Mouse (Mus musculus) adrenal gland, postnatal 4 days (tissue): Measurements from ENCODE around the gene LTO1. TPM values are rescaled to one million over a fixed set of nuclear protein-coding genes. Genes with fewer than 3 reads are reported as not detected.

Source experiments
- DNase-seq, 2 experiments: peaks; one replicate each; pipeline ENCODE4 v3.0.0; 2021 to 2022; ENCODE audit warnings: low spot score in 2 of 2, mixed read lengths in 2 of 2
- total RNA-seq, 2 experiments: library from RNA; stranded (reverse); gene quantifications; 2 replicates each; pipeline ENCODE4 v1.2.3; 2021

The LTO1 gene
- total RNA-seq, 2 experiments from 2014 or later: 27.6 to 32.9 TPM

GRCm38 (mm10) chr7:144938661-144939343, 23.9 kb downstream of the LTO1 start:
- DNase-seq: no peak

- DNase-seq: peak in 1 of 2 experiments; percentile 41
These were observed 24.6 kb downstream of the LTO1 start, which contains the start of gene Ccnd1 for GRCm38 (mm10) chr7:144939344-144940002. Gene Ccnd1 (minus strand): TSS chr7:144939925.

GRCm38 (mm10) chr7:144940003-144940571, 25.2 kb downstream of the LTO1 start:
- DNase-seq: no peak

GRCm38 (mm10) chr7:144940585-144940984, 25.7 kb downstream of the LTO1 start:
- no peak for DNase-seq

DNA sequence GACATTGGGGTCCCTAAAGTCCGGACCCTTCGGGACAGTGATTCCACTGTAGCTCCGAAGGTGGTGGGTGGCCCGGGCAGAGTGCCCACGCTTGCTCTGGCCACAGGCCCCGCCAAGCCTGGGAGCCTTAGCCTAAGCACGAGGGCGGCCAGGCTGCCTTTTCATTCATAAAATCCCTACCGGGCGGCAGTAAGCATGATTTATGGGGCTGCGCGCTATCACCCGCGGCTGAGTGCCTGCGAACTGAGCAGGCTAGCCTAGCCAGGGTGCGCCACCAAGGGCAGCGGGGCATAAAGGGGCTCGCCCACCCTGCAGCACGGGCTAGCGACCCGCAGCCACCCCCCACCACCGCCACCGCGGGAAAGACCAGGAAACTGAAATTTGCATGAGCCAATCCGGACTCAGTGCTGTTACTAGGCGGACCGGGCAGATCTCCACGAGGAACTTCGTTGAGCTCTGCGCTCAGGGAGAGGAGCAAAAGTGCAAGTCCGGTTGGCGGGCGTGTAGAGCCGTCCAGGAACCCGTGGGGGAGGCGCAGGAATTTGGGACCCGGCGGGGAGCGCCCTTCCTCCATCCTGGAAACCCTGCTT, 26.4 kb downstream of the LTO1 start:
- DNase-seq: peak; percentile 50 to 83

GRCm38 (mm10) chr7:144942071-144942743, 27.3 kb downstream of the LTO1 start:
- no peak for DNase-seq

GRCm38 (mm10) chr7:144942744-144943135, 27.8 kb downstream of the LTO1 start:
- DNase-seq: no peak

DNA sequence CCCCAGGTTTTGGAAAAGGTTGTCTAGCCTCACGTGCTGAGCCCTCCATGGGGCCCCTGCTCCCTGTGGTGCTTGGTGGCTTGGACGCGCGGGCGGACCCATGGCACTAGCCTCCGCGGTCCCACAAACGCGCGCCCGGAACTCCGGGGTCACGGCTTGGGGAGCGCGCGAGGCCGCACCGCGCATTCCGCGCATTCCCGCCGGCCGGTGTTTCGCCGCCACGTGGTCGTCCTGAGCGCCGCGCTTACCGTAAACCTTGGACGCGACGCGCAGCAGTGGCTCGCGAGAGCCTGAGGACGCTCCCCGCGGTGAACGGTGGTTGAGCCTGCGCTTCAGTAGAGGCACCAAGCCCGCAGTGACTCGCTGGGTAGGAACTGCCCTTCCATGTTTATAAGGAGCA, 28.4 kb downstream of the LTO1 start:
- no peak for DNase-seq

DNA sequence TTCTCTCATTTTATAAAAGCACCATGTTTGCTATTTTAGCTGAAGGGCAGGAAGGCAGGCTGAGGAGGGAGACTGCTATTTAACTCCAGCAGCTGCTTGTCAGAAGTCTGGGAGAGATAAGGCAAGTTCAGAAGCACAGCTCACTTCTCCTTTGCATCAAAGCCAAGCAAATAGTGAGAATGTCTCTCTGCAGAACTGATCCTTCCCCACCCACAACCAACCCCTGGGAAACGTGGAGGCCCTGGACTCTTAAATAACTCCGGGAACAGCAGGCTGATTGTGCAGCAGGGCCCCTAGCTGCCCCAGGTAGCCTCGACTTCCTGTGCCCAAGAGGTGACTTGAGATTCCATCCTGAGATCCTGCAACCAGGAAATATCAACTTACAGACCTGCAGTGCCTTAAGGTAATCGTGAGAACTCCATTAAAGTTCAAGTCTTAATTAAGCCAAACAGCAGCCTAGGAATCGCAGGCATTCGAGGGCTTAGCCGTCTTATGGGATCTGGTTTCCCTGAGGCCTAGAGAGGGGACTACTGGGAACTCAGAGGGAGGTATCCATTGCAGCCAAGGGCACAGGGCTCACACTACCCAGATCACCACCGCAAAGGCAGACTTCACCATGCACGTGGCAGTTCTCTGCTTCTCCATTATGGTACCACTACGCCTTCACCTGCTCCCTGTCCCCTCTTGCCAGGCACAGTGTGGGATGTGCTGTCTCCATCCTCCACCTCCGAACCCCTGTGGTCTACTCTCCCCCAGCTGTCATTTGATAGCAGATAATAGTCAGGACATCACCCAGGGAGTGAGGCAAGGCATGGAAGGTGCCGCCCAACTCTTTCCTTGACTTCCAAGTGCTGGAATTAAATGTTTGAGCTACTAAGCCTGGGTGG, 43.9 kb downstream of the LTO1 start:
- no peak for DNase-seq

GRCm38 (mm10) chr7:144963911-144964310, 49.0 kb downstream of the LTO1 start:
- DNase-seq: no peak

- DNase-seq: no peak
These were observed 49.4 kb downstream of the LTO1 start for GRCm38 (mm10) chr7:144964316-144964715.

DNA sequence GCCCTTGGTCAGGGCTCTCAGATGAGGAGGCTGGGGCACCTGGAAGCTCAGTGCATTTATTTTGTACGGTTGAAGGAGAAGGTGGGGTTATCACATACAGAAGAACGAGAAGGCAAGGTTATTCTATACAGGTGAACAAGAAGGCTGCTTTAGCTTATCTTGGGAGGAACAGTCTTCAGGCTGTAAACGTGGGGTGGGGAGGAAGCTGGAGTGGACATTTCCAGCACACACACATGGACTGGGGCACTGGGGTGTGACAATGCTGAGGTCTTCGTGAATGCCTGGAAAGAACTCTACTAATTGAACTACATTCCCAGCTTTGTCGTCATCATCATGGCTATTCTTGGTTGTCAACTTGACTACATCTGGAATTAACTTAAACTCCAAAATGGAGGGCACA, 51.0 kb downstream of the LTO1 start:
- no peak for DNase-seq

DNA sequence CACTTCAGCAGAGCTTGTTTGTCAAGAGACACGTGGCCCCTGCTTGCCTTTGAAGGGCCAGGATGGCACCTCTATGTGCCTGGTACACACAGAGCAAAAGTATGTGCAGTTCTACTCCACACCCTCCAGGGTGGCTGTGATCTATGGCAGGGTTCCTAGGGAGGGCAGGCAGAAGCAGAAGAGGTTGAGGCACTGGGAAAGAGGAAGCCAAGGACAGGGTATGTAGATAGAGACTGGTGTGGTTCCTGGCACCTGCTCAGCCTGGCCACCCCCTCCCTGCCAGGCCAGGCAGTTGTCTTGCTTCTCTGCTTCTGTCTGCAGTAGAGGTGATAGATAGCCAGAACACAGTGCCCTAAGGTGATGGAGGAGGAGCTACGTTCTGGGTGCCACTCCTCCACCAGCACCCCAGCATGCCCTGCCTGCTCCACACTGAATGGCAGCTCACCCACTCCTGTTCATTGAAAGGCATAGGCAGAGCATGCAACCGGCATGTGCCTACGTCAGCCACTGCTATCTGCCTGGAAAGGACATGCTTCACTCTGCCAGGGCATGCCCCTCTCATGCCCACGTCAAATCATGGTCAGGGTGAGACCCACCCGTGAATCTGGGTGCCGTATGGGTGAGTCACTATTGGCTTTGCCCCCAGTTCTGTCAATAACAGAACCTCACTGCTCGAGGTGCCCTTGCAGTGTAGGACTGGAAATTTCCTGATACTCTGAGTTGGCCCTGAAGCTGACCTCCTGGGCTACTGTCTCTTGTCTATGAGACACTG, 56.3 kb downstream of the LTO1 start:
- DNase-seq: no peak

- no peak for DNase-seq
These were observed 56.9 kb downstream of the LTO1 start for GRCm38 (mm10) chr7:144971769-144972168.

GRCm38 (mm10) chr7:144973461-144973860, 58.6 kb downstream of the LTO1 start:
- DNase-seq: no peak

DNA sequence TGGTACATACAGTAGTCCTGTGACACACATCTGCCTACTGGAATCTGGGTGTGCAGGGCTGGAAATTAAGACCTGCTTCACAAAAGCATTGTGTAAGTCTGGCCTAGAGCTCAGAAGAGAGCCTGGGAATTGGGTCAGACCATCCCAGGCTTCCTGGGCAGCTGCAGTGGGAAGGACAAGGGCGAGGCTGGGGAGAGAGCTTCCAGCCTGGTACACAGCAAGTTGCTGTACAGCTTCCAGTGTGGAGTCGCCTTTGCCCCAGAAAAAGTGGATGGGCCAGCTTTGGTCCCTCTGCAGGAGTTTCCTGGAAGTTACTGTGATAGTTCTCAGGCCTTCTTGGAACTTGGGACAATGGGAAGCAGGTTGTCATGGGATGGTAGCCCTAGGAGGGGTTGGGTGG, 62.2 kb downstream of the LTO1 start:
- DNase-seq: no peak

GRCm38 (mm10) chr7:144979814-144980213, 64.9 kb downstream of the LTO1 start:
- DNase-seq: no peak
